Mouse (Mus musculus): ENCODE measurements around the gene Snrnp35. TPM values are rescaled to one million over a fixed set of nuclear protein-coding genes. Genes with fewer than 3 reads are reported as not detected.
"Not testable (repeated sequence)": the region's sequence is repeated elsewhere in the genome, so short reads cannot be mapped to it uniquely, and the experiment has no call there.

Snrnp35 gene
- polyA plus RNA-seq, 1 experiment from 2014 or later = 47.7 TPM

DNA sequence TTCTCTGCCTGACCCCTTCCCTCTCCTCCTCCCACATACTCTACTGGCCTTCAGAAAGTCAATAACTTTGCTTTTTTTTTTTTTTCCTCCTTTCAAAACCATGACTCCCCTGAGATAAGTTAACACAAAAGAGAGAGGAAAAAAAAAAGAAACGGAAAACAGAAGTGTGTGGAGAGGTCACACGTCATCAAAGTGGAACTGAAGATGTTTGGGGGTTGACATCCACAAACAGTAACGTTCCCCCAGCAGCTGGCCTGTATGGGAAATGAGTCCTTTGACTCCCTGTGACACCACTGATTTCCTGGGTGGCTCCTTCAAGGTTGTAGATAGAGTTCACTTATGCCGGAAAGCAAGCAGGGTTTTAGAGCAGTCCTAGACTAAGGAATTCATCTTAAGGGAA, 2.8 kb upstream of the Snrnp35 start:
- H3K79me2 ChIP-seq (ENCODE audit: inconsistent target) = peaks cover 54% of the 10 kb centered on the region
- peak overlapping the region; percentile 1; the same call in 1 of the 2 replicates for H3K4me3 ChIP-seq (ENCODE audit: inconsistent target)
- 6% methylated on average over 4 of the region's 4 CpGs for WGBS (ENCODE audit: missing documents)
- H3K36me3 ChIP-seq (ENCODE audit: inconsistent target) = no peaks in the 10 kb centered on the region
- peak overlapping the region; percentile 92 for H3K27ac ChIP-seq

DNA sequence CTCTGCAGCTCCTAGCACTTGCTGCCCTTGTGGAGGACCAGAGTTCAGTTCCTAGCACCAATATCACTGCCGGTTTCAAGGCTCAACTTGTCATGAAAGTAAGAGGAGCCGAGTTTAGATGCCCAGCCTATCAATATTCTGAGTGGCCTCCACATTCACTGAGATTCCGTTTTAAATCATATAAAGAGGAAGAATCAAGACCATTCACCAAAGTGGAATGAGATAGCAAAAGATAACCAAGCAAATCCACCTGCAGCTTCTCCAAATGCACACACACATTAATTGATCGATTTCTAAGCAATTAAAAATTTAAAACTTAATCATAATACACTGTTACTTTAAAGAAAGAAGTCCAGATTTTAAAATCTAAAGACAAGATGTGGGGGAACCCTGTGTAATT, 1.2 kb upstream of the Snrnp35 start:
- Histone ChIP-seq H3K4me3 (ENCODE audit: inconsistent target) (peak overlapping the region; percentile 75; the same call in 1 of the 2 replicates), H3K27ac (peak overlapping the region; percentile 86), H3K36me3 (ENCODE audit: inconsistent target) (no peaks in the 10 kb centered on the region), H3K79me2 (ENCODE audit: inconsistent target) (peaks cover 53% of the 10 kb centered on the region)
- WGBS (ENCODE audit: missing documents) = 76% methylated on average over 4 of the region's 4 CpGs

DNA sequence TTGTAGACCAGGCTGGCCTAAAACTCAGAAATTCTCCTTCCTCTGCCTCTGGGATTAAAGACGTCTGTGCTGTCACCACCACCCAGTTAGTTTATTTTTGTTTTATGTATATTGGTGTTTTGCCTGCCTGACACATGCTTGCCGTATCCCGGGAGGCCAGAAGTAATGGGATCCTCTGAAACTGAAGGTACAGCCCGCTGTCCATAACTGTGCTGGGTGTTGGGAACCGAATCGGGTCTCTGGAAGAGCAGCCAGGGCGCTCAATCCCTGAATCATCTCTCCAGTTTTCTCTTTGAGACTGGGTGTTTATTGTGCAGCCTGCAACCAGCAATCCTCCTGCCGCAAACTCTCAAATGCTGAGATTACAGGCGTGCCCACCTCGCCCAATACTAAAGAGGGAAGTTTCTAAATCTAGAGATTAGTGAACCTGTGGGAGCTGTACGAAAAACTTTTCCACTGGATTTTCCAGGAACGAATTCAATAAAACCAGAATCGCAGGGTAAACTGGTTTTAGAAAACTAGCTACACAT, 433 bp upstream of the Snrnp35 start:
- Histone ChIP-seq H3K79me2 (ENCODE audit: inconsistent target) (peaks cover 45% of the 10 kb centered on the region), H3K36me3 (ENCODE audit: inconsistent target) (no peaks in the 10 kb centered on the region), H3K27ac (peak overlapping the region; percentile 86), H3K4me3 (ENCODE audit: inconsistent target) (peak overlapping the region; percentile 75)
- WGBS (ENCODE audit: missing documents) = 3% methylated on average over 13 of the region's 13 CpGs

DNA sequence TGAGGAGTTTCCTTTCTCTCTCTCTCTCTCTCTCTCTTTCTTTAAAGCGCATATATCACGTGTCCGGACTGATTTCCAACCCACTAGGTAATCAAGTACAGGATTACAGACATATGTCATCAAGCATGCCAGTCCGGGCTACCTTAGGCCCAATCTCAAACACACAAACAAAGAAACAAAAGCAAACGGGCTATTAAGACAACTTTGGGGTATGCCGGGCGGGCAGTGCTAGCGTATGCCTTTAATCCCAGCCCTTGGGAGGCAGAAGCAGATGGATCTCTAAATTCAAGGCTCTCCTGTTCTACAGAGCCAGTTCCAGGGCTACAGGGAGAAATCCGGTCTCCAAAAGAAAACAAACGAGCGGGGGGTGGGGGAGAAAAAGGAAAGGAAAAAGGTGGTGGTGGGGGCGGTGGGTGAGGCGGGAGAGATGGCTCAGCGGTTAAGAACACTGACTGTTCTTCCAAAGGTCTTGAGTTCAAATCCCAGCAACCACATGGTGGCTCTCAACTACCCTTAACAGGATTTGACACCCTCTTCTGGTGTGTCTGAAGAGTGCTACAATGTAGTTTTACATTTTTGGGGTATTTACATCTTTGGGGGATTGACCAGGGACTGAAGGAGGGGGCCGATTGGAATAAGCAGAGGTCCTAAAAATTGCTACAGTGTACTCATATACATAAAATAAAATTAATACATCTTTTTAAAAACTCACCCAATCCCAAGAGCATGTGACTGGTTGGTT, 892 bp downstream of the Snrnp35 start:
- Histone ChIP-seq H3K27ac (peak overlapping the region; percentile 86), H3K36me3 (ENCODE audit: inconsistent target) (no peaks in the 10 kb centered on the region), H3K79me2 (ENCODE audit: inconsistent target) (peaks cover 42% of the 10 kb centered on the region; the same call in 1 of the 2 replicates), H3K4me3 (ENCODE audit: inconsistent target) (peak overlapping the region; percentile 75)
- 7% methylated on average over 12 of the region's 15 CpGs for WGBS (ENCODE audit: missing documents)

DNA sequence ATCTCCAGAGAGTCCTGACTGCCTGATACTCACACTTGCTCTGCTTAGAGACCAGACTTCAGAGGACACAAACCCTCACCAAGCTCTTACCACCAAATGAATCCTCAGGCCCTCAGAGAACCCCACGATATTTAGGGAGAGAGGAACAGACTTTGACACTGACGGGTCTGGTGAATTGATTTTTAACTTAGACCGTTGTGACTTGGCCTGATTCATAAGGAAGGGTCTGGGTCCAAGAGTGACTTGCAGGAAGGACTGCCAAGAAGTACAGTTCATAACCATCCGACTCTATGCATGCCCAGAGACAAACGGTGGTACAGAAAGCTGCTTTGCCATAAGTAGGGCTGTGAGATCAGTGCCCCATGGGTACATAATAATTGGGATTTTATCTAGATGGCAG, 2.7 kb downstream of the Snrnp35 start:
- Histone ChIP-seq H3K36me3 (ENCODE audit: inconsistent target) (no peaks in the 10 kb centered on the region), H3K27ac (no peak overlapping the region), H3K4me3 (ENCODE audit: inconsistent target) (no peak overlapping the region), H3K79me2 (ENCODE audit: inconsistent target) (peaks cover 50% of the 10 kb centered on the region; the same call in 1 of the 2 replicates)
- WGBS (ENCODE audit: missing documents) = 93% methylated on average over 5 of the region's 5 CpGs

DNA sequence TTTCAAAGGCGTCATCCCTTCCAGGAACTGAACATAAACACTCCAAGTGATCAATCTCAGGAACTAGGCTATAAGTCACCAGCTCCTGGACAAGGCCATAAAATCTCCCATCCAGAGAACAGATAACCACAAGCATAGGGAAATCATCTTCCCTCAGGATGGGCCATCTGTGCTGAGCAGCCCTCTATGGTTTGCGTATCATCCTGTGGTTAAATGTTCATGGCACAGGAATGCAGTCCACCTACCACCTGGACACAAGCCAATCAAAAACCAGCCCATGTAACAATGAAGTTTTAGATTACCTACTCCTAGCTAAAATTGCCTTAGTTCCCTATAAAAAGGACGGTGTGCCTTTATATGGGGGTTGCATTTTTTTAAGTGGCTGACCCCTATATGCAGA, 6.0 kb downstream of the Snrnp35 start:
- WGBS (ENCODE audit: missing documents) = 89% methylated on average over 3 of the region's 3 CpGs

DNA sequence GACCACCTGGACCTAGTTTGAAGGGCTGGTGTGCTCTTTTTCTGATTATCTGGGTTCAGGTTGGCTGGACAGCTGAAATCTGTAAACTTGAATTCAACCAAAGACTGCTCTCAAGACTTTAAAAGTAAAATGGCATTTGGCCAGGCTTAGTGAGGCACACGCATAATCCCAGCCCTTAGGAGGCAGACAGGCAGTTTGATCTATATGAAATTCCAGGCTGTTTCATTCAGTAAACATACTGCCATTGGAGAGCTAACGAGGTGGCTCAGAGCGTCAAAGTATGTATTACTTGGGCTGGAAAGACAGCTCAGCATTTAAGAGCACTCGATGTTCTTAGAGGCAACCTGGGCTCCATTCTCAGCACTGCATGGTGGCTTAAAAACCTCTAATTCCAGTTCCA, 8.8 kb downstream of the Snrnp35 start:
- peak overlapping the region; percentile 87 for H3K27ac ChIP-seq
- peaks cover 13% of the 10 kb centered on the region; the same call in 1 of the 2 replicates for H3K79me2 ChIP-seq (ENCODE audit: inconsistent target)
- H3K4me3 ChIP-seq (ENCODE audit: inconsistent target) = no peak overlapping the region
- WGBS (ENCODE audit: missing documents) = 93% methylated on average over 4 of the region's 4 CpGs
- no peaks in the 10 kb centered on the region for H3K36me3 ChIP-seq (ENCODE audit: inconsistent target)

More for the DNA sequence above, 6.0 kb downstream of the Snrnp35 start:
- Histone ChIP-seq H3K79me2 (ENCODE audit: inconsistent target) (peaks cover 37% of the 10 kb centered on the region; the same call in 1 of the 2 replicates), H3K27ac (no peak overlapping the region), H3K4me3 (ENCODE audit: inconsistent target) (no peak overlapping the region), H3K36me3 (ENCODE audit: inconsistent target) (no peaks in the 10 kb centered on the region)

DNA sequence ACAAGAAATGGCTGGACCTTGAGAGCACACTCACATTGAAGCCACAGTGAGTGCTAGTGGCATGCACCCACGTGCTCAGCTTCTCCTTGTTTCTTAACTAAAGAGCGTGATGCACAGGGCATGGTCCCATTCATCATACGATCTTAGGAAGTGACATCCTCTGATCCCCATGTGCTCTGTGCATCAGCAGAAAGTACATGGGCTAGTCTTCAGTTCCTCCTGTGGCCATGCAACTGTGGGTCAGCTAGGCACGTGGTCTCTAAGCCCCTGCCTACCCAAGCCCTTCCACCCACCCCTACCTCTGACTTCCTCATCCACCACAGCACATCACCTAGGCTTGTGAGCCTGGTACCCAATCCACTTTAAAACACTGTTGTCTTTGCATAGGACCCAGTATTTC, 9.7 kb downstream of the Snrnp35 start:
- Histone ChIP-seq H3K36me3 (ENCODE audit: inconsistent target) (no peaks in the 10 kb centered on the region), H3K27ac (peak overlapping the region; percentile 87), H3K4me3 (ENCODE audit: inconsistent target) (no peak overlapping the region), H3K79me2 (ENCODE audit: inconsistent target) (peaks cover 13% of the 10 kb centered on the region; the same call in 1 of the 2 replicates)
- WGBS (ENCODE audit: missing documents) = 11% methylated on average over 4 of the region's 4 CpGs

DNA sequence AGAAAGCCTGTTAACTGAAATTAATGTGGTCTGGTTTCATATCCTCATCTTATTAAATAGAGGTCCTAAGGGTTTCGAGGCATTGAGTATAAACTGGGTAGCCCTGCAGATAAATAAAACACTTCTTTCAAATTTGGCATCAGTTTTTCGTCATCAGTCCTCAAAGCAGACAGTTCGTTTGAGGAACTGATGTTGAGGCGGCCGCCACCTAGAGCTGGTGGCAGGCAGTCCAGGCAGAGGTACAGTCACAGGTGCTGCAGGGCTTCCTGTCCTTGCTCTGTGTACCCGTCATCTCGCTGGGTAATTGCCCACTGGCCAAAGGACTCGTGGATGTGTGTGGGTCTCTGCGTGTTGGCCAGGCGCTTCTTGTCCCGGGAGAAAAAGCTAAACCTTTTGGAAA, 10.5 kb downstream of the Snrnp35 start:
- WGBS (ENCODE audit: missing documents) = 37% methylated on average over 11 of the region's 11 CpGs
- Histone ChIP-seq H3K4me3 (ENCODE audit: inconsistent target) (no peak overlapping the region), H3K79me2 (ENCODE audit: inconsistent target) (peaks cover 11% of the 10 kb centered on the region; the same call in 1 of the 2 replicates), H3K27ac (peak overlapping the region; percentile 87), H3K36me3 (ENCODE audit: inconsistent target) (no peaks in the 10 kb centered on the region)

DNA sequence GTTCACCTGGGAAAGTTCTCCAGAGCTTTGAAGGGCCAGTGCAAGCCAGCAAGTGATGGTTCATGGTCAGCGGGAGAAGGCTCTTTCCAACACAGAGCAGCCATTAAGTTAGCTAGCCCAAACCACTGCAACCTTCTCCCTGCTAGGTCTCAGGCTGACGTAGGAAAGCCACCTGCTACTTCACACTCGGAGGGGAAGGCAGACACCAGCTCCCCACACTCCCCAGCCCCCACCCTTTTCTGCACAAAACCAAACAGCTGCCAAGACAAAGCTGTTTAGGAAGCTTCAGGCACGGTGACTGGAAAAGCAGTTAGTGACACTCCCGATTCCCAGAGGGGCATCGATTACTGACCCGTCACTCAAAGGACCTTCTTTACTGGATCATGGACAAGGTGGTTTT, 12.6 kb downstream of the Snrnp35 start:
- 92% methylated on average over 7 of the region's 7 CpGs for WGBS (ENCODE audit: missing documents)
- Histone ChIP-seq H3K36me3 (ENCODE audit: inconsistent target) (no peaks in the 10 kb centered on the region), H3K27ac (no peak overlapping the region), H3K79me2 (ENCODE audit: inconsistent target) (no peaks in the 10 kb centered on the region), H3K4me3 (ENCODE audit: inconsistent target) (no peak overlapping the region)

DNA sequence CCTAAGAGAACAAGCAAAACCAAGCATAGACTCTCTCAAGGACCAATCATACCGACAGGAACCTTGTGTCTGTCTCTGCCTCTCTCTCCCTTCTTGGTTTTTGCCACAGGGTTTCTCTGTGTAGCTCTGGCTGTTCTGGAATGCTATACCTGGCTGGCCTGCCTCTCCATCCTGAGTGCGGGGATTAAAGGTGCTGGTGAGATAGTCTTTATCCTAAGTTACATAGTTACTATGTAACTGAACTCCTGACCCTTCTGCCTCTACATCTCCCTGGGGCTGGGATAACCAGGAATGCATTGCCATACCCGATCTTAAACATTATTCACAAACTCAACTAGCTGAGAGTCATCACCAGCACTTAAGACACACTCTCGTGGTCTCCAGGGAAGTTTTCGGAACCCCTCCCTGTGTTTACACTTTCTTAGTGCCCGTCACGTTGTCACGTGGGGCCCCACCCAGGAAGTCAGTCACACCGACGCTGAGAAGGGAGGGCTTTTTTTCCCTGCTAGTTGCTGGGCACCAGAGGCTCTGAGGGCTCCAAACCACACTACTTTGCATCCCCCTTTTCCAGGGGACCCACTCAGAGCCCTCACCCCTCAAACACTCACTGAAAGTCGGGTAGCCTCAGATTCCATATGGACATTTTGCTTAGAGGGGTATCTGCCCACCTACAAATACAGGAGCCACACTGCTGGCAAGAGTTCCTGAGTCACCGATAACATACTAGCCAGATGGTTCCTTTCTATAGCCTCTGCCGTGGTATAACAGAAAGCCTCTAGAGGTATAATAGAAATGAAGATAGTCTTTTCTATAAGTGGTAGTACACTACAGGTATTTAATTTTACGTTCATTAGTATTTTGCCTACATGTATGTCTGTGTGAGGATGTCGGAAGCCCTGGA, 13.9 kb downstream of the Snrnp35 start:
- no peaks in the 10 kb centered on the region for H3K79me2 ChIP-seq (ENCODE audit: inconsistent target)
- no peaks in the 10 kb centered on the region for H3K36me3 ChIP-seq (ENCODE audit: inconsistent target)
- H3K4me3 ChIP-seq (ENCODE audit: inconsistent target) = no peak overlapping the region
- WGBS (ENCODE audit: missing documents) = 42% methylated on average over 15 of the region's 15 CpGs
- peak overlapping the region; percentile 54; the same call in 1 of the 2 replicates for H3K27ac ChIP-seq

DNA sequence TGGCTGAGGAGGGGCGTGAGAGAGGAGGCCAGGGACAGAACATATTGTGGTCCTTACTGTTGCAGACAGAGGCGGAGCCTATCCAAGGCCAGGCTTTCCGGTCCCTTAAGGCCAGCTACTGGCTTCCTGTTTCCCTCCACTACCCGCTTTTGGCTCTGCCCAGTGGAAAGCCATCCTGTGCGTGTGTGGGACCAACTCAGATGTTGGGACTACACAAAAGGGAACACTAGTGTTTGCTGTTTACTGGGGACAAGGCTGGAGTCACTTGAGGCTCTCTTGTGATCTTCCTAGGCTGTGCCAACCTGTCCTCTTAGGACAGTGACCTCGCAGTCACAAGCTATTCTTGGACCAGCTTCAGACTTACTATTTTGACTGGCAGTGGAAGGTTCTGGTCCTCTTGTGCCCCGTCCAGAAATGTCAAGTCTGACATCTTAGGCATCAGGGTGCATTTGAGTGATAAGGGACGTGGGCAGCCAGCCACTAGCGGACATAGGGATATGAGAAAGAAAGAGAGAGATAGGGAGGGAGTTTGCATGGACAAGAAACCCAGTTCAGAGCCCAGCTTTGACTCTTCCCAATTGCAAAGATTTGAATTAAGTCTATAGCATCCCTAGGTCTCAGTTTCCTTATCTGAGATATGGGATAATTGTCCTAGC, 15.4 kb downstream of the Snrnp35 start:
- peaks cover 6% of the 10 kb centered on the region; the same call in 1 of the 2 replicates for H3K36me3 ChIP-seq (ENCODE audit: inconsistent target)
- peak overlapping the region; percentile 54 for H3K27ac ChIP-seq
- WGBS (ENCODE audit: missing documents) = 29% methylated on average over 9 of the region's 9 CpGs
- no peak overlapping the region for H3K4me3 ChIP-seq (ENCODE audit: inconsistent target)
- no peaks in the 10 kb centered on the region for H3K79me2 ChIP-seq (ENCODE audit: inconsistent target)

DNA sequence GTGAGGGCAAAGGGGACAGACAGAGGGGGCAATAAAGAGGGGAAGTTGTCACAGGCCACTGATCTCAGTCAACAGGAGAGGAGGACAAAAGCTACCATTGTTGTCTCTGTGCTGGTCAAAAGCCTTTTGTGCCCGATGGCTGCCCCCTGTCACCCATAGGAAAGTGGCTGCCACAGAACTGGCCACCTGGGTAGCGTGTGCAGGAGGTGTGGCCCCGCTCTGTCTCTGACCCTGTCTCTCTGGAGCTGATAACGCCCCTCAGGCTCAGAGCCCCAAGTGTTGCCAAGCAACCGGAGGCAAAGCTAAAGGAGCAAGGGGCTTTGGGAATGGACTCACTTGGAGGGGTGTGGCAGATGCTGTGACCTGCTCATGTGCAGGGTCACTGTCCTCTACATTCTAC, 16.1 kb downstream of the Snrnp35 start:
- no peak overlapping the region for H3K4me3 ChIP-seq (ENCODE audit: inconsistent target)
- no peaks in the 10 kb centered on the region for H3K79me2 ChIP-seq (ENCODE audit: inconsistent target)
- WGBS (ENCODE audit: missing documents) = 97% methylated on average over 5 of the region's 5 CpGs
- peak overlapping the region; percentile 54; the same call in 1 of the 2 replicates for H3K27ac ChIP-seq
- H3K36me3 ChIP-seq (ENCODE audit: inconsistent target) = peaks cover 6% of the 10 kb centered on the region; the same call in 1 of the 2 replicates

DNA sequence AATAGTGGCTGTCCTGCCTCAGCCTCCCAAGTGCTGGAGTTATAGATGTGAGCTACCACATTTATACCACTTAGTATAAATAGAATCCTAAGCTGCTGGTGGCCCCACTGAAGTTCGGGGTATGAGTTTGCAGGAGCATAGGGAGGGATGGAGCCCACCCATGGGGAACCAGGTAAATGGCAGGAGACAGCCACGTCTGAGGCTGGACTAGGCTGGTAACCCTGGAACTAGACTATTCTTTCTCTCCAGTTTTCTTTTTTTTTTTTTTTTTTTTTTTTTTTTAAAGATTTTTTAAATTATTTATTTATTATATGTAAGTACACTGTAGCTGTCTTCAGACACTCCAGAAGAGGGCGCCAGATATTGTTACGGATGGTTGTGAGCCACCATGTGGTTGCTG, 17.1 kb downstream of the Snrnp35 start:
- 83% methylated on average over 2 of the region's 4 CpGs for WGBS (ENCODE audit: missing documents)
- not testable (repeated sequence) for H3K4me3 ChIP-seq (ENCODE audit: inconsistent target); H3K36me3 ChIP-seq (ENCODE audit: inconsistent target); H3K79me2 ChIP-seq (ENCODE audit: inconsistent target); H3K27ac ChIP-seq
